Mouse (Mus musculus) spleen, adult 18-20 months (tissue): ENCODE measurements around the gene Lmcd1.

Experiments
- DNase-seq, 2 experiments: peaks; one replicate each; pipeline ENCODE4 v3.0.0; 2022; ENCODE audit warnings: mixed read lengths in 2 of 2

The Lmcd1 gene

GRCm38 (mm10) chr6:112287671-112288070, 14.1 kb downstream of the Lmcd1 start:
- DNase-seq = no peak

- no peak for DNase-seq
These were observed 14.7 kb downstream of the Lmcd1 start for GRCm38 (mm10) chr6:112288271-112288670.

- no peak for DNase-seq
These were observed 17.6 kb downstream of the Lmcd1 start for GRCm38 (mm10) chr6:112291146-112291545.

GRCm38 (mm10) chr6:112293320-112293719, 19.8 kb downstream of the Lmcd1 start:
- DNase-seq = no peak

- DNase-seq = no peak
These were observed 21.7 kb downstream of the Lmcd1 start for GRCm38 (mm10) chr6:112295269-112295668.

GRCm38 (mm10) chr6:112300146-112300545, 26.6 kb downstream of the Lmcd1 start:
- no peak for DNase-seq

GRCm38 (mm10) chr6:112300633-112301032, 27.1 kb downstream of the Lmcd1 start:
- DNase-seq = no peak

- no peak for DNase-seq
These were observed 28.7 kb downstream of the Lmcd1 start for GRCm38 (mm10) chr6:112302248-112302647.

- DNase-seq = no peak
These were observed 29.3 kb downstream of the Lmcd1 start for GRCm38 (mm10) chr6:112302814-112303383.

- no peak for DNase-seq
These were observed 31.2 kb downstream of the Lmcd1 start for GRCm38 (mm10) chr6:112304751-112305150.

GRCm38 (mm10) chr6:112309330-112309938, 35.9 kb downstream of the Lmcd1 start:
- no peak for DNase-seq

GRCm38 (mm10) chr6:112311385-112311784, 37.8 kb downstream of the Lmcd1 start:
- DNase-seq = no peak

GRCm38 (mm10) chr6:112319449-112319848, 45.9 kb downstream of the Lmcd1 start:
- no peak for DNase-seq

- DNase-seq = no peak
These were observed 47.1 kb downstream of the Lmcd1 start for GRCm38 (mm10) chr6:112320679-112321078.

- no peak for DNase-seq
These were observed 49.4 kb downstream of the Lmcd1 start for GRCm38 (mm10) chr6:112322916-112323315.

GRCm38 (mm10) chr6:112325213-112325612, 51.7 kb downstream of the Lmcd1 start:
- DNase-seq = no peak

- no peak for DNase-seq
These were observed 54.2 kb downstream of the Lmcd1 start for GRCm38 (mm10) chr6:112327793-112328192.

GRCm38 (mm10) chr6:112330520-112331222, 57.1 kb downstream of the Lmcd1 start:
- DNase-seq = no peak

GRCm38 (mm10) chr6:112331223-112331598, 57.7 kb downstream of the Lmcd1 start:
- no peak for DNase-seq

GRCm38 (mm10) chr6:112333930-112334329, 60.4 kb downstream of the Lmcd1 start:
- DNase-seq = no peak

- DNase-seq = no peak
These were observed 64.1 kb downstream of the Lmcd1 start for GRCm38 (mm10) chr6:112337667-112338066.

GRCm38 (mm10) chr6:112339016-112339415, 65.5 kb downstream of the Lmcd1 start:
- DNase-seq = no peak

- no peak for DNase-seq
These were observed 76.9 kb downstream of the Lmcd1 start for GRCm38 (mm10) chr6:112350452-112350851.

GRCm38 (mm10) chr6:112359341-112359740, 85.8 kb downstream of the Lmcd1 start:
- DNase-seq = no peak
